Mouse (Mus musculus): ENCODE measurements around the gene Hif1an.

The Hif1an gene

DNA sequence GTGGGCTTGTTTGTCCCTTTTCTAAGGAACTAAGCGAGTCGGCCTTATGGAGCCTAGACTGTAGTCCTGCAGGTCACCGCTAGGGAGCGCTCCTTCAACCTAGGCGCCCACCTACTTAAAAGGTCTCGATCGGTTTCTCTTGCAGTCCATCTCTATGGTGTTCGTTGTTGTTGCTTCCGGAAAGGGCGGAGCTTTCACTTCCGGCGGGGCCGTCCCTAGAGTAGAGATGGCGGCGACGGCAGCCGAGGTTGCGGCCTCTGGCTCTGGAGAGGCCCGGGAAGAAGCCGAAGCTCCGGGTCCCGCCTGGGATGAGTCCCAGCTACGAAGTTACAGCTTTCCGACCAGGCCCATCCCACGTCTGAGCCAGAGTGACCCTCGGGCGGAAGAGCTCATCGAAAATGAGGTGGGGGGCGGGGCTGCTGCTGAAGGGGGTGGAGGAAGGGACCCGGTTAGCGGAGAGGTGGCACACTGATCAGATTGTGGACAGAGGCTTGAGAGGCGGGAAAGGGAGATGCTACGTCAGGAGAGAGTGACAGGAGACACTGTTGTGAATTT is at the start of gene Hif1an:
Hif1an (plus strand) TSS at position 199 of the 555 bp plus-strand sequence.
- DNase-seq (ENCODE audit: low read depth): peak; percentile 97

DNA sequence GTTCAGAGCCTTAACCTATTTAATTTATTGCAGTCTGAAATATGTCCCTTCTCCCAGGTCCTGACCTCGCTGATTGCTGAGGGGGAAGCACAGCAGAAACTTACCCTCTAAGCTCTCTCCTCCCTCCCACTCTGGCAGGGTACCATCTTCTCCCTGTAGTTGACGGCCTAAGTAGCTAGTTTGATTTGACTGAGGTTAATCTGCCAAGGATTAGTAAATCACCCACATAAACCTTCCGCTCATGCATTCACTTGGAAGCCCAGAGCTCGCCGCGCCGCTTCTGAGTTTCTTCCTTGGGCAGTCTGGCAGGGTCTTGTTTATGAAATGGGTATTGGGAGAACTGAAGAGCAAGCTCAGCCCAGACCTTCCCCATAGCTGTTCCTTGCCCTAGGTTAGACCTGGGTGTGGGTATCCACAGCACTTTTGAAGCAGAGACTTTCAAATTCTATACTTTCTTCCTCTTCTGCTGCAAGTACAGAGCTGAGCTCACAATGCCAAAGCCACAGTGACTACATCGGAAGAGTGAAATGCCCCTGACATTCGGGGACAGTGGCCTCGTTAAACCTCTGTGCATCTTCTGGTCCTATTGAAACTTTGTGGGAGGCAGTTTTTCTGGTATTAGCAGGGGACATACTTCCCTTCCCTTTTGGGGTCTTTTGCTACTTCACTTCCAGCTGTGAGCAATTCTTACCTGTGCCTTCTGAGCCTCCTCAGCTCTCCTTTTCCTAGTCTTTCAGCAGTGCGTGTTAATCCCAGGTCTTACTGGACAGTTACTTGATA is 49.4 kb upstream of the Hif1an start:
- no peak for DNase-seq (ENCODE audit: low read depth)

DNA sequence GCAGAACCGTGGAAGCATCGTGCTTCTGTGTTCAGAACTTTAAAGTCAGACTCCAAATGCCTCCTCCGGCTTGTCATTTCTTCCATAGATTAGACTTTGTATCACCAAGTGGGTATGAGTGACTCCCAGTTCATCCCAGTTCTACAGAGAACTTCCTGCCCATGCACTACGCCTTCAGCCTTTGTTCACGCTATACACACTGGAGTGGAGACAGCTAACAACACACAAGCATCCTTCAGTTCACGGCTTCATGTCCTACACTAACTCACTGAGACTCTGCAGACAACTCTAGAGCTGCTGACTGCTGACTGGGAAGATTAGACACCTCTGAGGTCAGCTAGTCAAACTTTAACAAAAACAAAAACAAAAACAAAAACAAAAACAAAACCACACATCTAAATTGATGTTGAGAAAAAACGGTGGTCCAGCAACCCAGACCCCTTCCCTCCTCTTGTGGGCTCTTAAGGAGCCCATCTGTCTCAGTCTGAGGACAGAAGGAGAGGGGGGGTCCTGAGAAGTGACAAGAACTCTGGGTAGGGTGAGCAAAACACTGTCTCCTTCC is 48.6 kb upstream of the Hif1an start:
- DNase-seq (ENCODE audit: low read depth): no peak

DNA sequence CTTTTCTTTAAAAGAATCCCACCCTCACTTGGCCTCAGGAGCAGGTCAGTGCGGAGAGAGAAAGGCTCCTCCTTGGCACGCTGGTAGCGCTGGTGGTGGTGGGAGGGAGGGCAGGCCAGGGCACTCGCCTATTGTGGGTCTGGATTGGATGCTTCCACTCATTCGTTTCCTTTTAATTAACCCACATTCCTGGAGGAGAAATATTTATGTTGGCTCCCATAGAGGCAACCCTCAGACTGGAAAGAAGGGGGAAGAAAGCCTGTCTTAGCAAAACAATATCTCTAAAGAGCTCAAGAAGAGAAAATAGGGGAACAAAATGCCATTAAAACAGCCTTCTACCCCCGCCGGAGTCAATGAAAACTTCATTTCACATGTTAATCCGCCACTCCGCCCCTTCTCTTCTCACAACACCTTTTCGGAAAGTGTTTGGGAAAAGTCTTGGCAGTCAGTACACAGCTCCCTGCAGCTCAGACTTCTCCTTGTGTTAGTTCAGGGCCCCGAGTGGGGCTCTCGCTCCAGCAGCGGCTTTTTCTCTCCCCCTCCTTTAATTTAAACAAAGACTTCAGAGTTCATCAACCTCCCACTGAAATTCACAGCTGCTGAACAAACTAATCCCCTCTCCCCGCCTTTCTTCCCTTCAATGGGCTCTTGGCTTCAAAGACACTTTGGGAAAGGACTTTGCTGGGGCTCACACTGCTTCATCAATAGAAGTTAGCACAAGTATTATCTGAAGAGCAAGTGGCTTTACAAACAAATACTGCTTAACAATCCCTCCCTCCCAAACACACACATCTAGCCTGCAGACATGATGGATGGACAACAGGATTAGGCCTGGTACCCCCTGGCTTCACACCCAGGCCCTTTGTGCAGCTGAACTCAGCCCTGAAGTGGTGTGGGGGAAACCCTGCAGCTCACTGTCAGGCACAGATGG is 47.9 kb upstream of the Hif1an start:
- no peak for DNase-seq (ENCODE audit: low read depth)

- no peak for DNase-seq (ENCODE audit: low read depth)
Measured at GRCm38 (mm10) chr19:44515769-44516168, 46.9 kb upstream of the Hif1an start.

DNA sequence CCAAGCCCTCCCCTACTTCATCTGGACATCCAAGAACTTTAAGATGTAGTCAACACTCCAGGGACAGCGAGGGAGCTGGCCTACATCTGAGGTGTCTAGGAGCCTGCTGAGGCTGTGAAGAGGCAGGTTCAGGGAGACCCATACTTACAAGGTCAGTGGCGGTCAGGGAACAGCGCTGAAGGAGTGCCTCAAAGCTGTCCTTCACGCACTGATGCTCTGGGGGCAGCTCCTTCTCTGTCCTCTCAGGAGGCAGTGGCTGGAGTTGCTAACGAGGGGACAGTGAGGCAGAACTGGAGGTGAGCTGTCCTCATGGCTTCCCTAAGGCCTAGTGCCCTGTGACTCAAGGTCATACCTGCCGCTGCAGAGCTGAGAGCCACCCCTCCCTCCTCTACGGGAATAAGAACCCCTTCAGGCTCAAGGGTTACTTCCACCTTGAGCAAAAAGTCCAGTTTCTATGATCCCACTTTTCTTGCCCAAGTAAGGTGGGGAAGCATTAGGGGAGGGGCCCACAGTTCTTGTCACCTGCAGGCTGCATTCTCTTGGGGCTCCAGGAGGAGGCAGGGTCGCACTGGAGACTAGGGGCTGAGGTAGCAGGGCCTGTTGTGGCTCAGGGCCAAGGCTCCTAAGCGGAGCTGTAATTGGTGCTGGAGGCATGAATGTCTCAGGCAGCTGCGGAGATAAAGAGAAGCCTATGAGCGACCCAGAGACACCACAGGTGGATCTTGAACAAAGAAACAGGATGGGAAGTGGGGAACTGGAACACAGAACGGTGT is 44.5 kb upstream of the Hif1an start:
- no peak for DNase-seq (ENCODE audit: low read depth)

DNA sequence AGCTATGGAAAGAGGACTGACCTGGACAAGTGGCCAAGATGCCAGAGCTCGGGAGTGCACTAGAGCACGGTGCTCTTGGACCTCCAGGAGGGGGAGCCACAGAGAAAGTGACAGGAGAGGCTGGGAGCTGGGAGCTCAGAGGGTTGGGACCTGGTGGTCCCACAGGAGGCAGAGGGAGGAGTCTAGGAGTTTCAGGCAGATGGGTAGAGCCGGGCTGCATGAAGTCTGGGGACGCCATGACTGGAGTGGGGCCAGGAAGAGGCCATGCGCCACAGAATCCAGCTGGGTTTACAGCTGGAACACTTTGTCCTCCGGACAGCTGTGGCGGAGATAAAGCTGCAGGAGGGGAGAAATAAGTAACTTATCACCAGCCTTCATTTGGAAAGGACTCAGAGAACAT is 43.5 kb upstream of the Hif1an start:
- DNase-seq (ENCODE audit: low read depth): no peak

DNA sequence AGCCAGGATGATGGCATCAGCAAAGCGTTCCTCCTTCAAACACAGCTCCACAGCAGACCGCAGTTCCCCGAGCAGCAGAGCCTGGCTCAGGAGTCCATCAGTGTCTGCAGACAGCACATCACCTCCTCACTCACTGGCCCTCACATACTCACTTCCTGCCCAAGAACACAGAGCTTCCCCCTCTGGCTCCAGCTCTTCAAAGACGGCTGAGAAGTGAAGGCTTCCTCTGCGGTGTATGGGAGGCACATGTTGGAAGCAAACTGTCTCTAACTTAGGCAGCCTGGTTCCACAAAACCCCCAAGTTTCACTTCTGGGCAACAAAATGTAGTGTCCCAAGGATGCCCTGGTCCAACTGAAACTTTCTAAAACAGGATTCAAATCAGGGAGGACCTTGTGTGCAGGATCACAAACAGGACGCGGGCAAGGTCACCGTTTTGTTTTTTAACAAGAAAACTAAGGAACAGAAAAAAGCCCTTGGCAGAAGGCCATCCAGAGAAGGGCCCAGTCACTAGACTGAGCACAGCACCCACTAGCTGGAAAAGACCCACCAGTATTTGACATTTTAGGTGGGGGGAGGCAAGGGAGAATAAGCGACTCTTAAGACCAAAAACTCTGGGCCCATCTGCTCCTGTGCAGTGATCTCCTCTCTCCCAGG is 37.0 kb upstream of the Hif1an start:
- no peak for DNase-seq (ENCODE audit: low read depth)

DNA sequence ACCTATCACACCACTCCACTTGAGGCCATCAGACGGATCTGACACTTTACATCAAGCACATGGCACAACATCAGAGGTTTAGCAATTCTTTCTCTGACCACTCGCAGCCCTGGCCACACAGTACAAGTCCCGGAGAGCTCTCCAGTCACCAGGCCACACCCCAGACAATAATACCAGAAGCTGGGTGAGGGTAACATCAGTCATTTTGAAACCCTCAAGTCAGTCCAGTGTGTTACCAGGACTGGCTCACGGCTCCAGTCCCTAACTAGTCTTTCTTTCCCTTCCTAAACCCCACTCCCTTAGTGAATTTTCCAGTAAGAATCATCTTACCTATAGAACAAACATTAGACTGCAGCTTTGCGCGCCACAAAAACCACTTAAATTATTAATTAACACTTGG is 32.6 kb upstream of the Hif1an start:
- no peak for DNase-seq (ENCODE audit: low read depth)

DNA sequence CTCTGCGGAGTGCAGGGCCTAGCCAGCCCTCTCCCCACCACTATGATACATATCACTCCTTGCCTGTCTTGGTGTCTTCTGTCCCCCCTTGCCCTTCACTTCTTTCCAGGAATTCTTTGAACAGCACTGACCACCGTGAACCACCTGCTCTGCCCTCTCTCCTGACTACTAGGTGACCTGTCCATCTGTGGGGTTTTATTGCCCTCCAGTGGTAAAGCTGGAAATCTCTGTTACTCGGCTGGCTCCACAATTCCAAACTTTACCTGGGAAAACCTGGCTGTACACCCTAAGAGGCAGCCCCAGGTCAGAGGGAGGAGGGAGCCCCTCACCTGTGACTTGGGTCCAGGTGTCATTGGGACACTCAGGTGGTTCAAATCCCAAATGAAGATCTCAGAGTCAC is 27.3 kb upstream of the Hif1an start:
- DNase-seq (ENCODE audit: low read depth): no peak

- DNase-seq (ENCODE audit: low read depth): no peak
Measured at GRCm38 (mm10) chr19:44537416-44537815, 25.2 kb upstream of the Hif1an start.

DNA sequence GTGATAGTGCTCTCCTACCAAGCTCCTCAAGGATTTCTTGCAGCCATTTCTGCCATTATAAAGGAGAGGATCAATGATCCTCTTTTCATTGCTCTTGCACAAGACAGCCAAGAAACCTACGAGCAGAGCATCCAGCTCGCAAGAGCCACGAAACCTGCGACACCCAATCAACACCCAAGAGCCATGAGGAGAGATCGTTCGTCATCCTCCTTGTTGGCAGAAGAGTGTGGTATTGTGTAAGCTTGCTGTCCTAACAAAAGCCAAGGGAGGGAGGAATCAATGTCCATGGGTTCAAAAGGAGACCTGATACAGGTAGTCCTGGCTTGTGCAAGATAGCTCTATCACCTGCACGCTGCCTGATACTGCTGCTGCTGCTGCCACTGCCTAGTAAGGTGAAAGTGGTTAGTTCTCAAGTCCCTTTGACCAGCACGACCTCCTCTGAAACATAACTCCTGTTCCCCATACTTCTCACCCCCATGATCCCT is 19.9 kb upstream of the Hif1an start:
- no peak for DNase-seq (ENCODE audit: low read depth)

DNA sequence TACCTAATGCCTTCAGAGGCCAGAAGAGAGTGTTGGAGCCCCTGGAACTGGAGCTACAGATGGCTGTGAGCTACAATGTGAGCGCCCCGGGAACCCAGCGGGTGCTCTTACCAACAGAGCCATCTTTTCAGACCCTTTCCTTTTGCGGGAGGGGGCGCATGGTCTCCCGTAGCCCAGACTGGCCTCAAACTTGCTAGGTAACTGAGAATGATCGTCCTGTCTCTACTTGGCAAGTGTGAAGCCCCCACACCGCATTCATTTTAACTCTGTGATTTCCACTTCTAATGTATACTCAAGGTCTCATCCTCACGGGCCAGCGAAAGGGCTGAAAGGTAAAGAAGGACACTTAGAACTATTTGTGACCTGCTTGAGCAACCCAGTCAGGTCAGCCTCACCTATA is 18.3 kb upstream of the Hif1an start:
- DNase-seq (ENCODE audit: low read depth): no peak

GRCm38 (mm10) chr19:44544775-44545174 is 17.9 kb upstream of the Hif1an start:
- peak; percentile 84 for DNase-seq (ENCODE audit: low read depth)

GRCm38 (mm10) chr19:44545321-44546041 is 17.2 kb upstream of the Hif1an start, which contains the start of gene Sec31b:
Gene Sec31b, minus strand, starts transcription at chr19:44545864.
- DNase-seq (ENCODE audit: low read depth): no peak

GRCm38 (mm10) chr19:44552731-44553130 is 9.9 kb upstream of the Hif1an start, which contains the start of gene Gm20538:
Gene Gm20538, minus strand, starts transcription at chr19:44552831.
- no peak for DNase-seq (ENCODE audit: low read depth)

- DNase-seq (ENCODE audit: low read depth): no peak
Measured at GRCm38 (mm10) chr19:44553286-44553685, 9.4 kb upstream of the Hif1an start.

- no peak for DNase-seq (ENCODE audit: low read depth)
Measured at GRCm38 (mm10) chr19:44554490-44554860, 8.2 kb upstream of the Hif1an start.

DNA sequence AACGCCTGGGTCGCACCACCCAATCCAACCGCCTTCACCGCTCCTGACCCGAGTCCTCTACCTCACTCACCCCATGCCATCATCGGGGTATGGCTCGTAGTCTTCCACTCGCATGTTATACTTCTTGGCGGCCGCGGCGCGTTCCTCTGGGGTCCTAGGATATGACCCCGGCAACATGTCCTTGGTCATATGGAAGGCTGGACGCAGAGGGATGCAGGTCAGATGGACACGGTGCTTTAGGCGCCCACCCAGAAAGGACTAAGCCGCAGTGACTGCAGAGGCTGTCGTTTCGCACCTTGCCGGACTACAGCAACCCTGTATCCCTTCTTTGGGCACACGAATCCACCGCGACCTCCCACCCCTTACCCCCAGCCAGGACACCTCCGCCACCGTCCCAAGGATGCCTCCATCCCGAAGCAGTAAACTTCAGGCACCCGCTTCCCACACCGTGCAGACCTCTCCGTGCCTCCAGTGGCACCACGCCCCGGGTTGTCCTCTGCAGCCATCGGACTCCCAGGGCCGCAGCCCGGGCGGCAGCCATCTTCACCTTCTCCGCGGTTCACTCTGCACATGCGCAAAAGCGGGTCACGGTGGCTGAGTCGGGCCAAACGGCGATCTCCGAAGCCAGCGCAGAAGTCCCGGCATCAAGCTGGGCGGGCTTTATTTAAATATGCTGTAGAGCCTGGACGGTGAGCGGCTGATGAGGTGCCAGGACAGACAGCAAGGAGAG is 7.6 kb upstream of the Hif1an start, which contains the start of gene Ndufb8:
Ndufb8 (minus strand) TSS at position 580 of the 730 bp plus-strand sequence.
- DNase-seq (ENCODE audit: low read depth): peak; percentile 90

Measured in c-Kit-positive CD71-negative TER-119-negative erythroid progenitor cells, embryonic 14.5 days (primary cell).